Mouse (Mus musculus) urinary bladder, postnatal 10 days (tissue): ENCODE measurements around the gene Cacng8.
"Not testable (repeated sequence)": the region's sequence is repeated elsewhere in the genome, so short reads cannot be mapped to it uniquely, and the experiment has no call there.

Source experiments
- DNase-seq: peaks from one replicate; pipeline ENCODE4 v3.0.0; 2022; ENCODE audit warnings: low spot score

The Cacng8 gene

GRCm38 (mm10) chr7:3387761-3388160, 2.7 kb upstream of the Cacng8 start:
- DNase-seq = no peak

- no peak for DNase-seq
Measured at GRCm38 (mm10) chr7:3388885-3389284, 1.6 kb upstream of the Cacng8 start.

- DNase-seq = no peak
Measured at GRCm38 (mm10) chr7:3389444-3390412, 755 bp upstream of the Cacng8 start.

- no peak for DNase-seq
Measured at GRCm38 (mm10) chr7:3391081-3391451, 583 bp downstream of the Cacng8 start.

DNA sequence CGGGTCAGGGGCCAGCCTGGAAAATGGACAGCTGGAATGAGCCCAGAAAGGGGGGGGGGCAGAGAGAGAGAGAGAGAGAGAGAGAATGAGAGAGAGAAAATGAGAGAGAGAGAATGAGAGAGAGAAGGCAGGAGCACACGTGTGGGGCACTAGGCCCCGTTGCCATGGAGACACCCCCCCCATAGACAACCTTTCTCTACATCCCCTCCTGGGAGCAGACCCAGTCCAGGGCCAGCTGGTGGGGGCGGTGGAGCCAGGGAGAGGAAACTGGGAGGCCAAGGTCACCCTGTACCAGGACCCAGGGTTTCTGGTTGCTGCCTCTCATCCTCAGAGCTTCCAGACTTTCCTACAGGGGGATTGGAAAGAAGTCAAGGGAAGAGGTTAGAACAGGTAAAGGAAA, 1.3 kb downstream of the Cacng8 start:
- no peak for DNase-seq

- DNase-seq = no peak
Measured at GRCm38 (mm10) chr7:3397355-3397754, 6.9 kb downstream of the Cacng8 start.

GRCm38 (mm10) chr7:3397797-3398196, 7.3 kb downstream of the Cacng8 start:
- no peak for DNase-seq

DNA sequence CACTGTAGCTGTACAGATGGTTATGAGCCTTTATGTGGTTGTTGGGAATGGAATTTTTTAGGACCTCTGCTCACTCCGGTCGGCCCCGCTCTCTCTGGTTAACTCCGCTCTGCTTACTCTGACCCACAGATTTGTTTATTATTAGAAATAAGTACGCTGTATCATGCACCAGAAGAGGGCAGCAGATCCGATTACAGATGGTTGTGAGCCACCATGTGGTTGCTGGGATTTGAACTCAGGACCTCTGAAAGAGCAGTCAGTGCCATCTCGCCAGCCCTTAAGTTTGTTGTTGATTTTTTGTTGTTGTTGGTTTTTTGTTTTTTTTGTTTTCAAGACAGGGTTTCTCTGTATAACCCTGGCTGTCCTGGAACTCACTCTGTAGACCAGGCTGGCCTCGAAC, 7.9 kb downstream of the Cacng8 start:
- not testable (repeated sequence) for DNase-seq

- no peak for DNase-seq
Measured at GRCm38 (mm10) chr7:3399937-3400336, 9.5 kb downstream of the Cacng8 start.

DNA sequence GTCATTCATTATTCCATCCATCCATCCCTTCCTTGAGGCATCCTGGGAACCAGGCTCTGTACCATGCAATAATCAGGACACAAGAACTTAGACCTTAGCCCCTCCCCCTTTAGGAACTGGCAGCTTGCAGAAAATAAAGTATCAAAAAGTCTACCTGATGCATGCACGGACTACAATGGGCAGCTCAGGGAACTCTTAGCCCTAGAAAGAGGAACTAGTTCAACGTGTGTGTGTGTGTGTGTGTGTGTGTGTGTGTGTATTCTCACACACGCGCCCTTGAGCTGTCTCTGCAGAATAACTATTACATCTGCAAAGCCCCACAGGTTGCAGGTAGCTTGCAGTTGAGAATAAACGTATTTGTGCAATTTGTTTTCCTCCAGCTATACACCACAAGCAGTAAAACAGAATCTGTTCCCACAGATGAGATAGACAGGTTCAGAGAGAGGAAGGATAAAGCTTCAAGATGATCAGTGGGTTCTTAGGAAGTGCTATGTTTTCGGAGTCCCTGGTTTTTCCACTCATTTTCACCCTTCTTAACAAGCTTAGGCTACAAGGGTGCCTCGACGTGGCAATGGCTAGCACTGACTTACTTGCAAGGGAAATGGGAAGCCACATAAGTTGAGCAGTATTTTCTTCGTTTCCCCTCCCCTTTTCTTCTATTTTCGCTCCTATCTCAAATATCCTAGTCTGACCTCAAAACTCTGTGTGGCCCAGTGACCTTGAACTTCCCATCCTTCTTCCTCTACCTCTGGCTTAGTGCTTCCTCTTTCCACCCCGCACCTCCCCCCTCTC, 19.4 kb downstream of the Cacng8 start:
- no peak for DNase-seq

- DNase-seq = no peak
Measured at GRCm38 (mm10) chr7:3411160-3411941, 20.9 kb downstream of the Cacng8 start.

GRCm38 (mm10) chr7:3412036-3412435, 21.6 kb downstream of the Cacng8 start:
- no peak for DNase-seq

- DNase-seq = no peak
Measured at GRCm38 (mm10) chr7:3414888-3415287, 24.4 kb downstream of the Cacng8 start.

DNA sequence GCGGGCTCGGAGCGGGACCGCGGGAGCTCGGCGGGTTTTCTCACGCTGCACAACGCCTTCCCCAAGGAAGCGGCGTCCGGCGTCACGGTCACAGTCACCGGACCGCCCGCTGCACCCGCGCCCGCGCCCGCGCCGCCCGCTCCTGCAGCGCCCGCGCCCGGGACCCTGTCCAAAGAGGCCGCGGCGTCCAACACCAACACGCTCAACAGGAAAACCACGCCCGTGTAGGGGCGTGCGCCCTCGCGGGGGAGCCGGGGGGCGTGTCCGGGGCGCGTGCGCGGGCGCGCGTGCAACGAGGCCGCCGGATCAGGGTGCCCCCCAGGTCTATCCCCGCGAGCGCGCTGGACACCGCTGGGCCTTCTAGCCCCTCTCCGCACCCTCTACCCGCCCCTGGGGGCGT, 24.9 kb downstream of the Cacng8 start:
- no peak for DNase-seq

- no peak for DNase-seq
Measured at GRCm38 (mm10) chr7:3419941-3420340, 29.5 kb downstream of the Cacng8 start.

GRCm38 (mm10) chr7:3420466-3420865, 30.0 kb downstream of the Cacng8 start:
- DNase-seq = no peak

GRCm38 (mm10) chr7:3421297-3421696, 30.8 kb downstream of the Cacng8 start:
- DNase-seq = no peak

- DNase-seq = no peak
Measured at GRCm38 (mm10) chr7:3422051-3422450, 31.6 kb downstream of the Cacng8 start.

GRCm38 (mm10) chr7:3423430-3423829, 32.9 kb downstream of the Cacng8 start:
- DNase-seq = no peak

DNA sequence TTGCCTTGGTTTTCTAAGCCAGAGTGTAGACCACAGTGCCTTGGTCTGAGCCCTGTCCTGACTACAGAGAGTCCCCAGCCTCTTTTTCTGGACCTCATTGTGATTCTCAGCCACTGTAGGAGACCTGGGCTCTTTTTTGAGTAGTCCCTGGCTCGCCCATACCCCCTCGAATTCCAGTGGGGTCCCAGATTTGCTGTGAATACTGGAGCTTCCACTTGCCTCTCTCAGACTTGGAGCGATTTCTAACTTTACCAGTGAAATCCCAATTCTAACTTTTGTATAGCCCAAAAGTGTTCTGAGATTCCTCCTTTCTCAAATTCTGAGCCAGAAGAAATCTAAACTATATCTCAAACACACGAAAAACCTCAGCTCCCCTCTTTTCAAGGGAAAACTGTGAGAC, 33.4 kb downstream of the Cacng8 start, which contains the start of gene Cacng6:
Gene Cacng6, plus strand, starts transcription at position 301 of the 400 bp plus-strand sequence.
- DNase-seq = no peak

- DNase-seq = no peak
Measured at GRCm38 (mm10) chr7:3425141-3425540, 34.7 kb downstream of the Cacng8 start.

DNA sequence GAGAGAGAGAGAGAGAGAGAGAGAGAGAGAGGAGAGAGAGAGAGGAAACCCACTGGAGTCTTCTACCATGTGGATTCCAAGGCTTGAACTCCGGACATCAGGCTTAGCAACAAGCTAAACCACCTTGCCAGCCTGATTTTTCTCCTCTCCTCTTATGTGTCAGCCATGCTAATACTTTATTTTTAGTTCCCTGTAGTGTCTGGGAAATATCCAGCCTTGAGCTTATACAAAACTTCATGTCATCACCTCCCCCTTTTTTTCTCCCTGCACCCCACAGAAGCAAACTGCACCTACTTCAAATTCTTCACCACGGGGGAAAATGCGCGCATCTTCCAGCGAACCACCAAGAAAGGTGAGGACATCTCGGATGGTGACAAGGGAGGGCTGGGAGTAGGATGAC, 39.7 kb downstream of the Cacng8 start:
- no peak for DNase-seq
